In genomic region chr4:48427413-48427812, GRCm38 (mm10) we compare ENCODE assay signal across 30 mouse cellular contexts. TPM values are rescaled to one million over a fixed set of nuclear protein-coding genes. Genes with fewer than 3 reads are reported as not detected.
DNase-seq lines count a peak whose midpoint lies in the region; ATAC-seq and TF ChIP-seq lines count a peak whose summit lies in the region.
"Had no signal": no experiment of that assay in that cellular context is flagged by ENCODE, and none has a peak within 500 bp of the region (broad histone marks: within the 10 kb centered on the region; RNA-seq: fewer than 3 reads in every experiment).

No protein-coding gene starts in this region.

- no peak overlapping the region for H3K9ac ChIP-seq in intestine, embryonic 14.5 days (ENCODE audit: low read length)
- no peak overlapping the region for H3K9ac ChIP-seq in intestine, postnatal 0 days (ENCODE audit: low read depth, low read length)
- no peak overlapping the region for H3K9ac ChIP-seq in neural tube, embryonic 14.5 days (replicated peaks; ENCODE audit: low read depth, low read length)
- H3K9ac ChIP-seq: embryonic facial prominence, embryonic 13.5 days; forebrain, embryonic 15.5 days; intestine, embryonic 15.5 days; liver, embryonic 13.5 days had no signal

- no peak for ATAC-seq in intestine, embryonic 14.5 days (replicated peaks; ENCODE audit: low FRiP score, low TSS enrichment, low read depth)
- no peak for ATAC-seq in intestine, postnatal 0 days
- ATAC-seq in neural tube, embryonic 14.5 days (ENCODE audit: low read depth) = peak; percentile 51; the same call in 1 of the 2 replicates
- ATAC-seq: forebrain, embryonic 15.5 days; hindbrain, embryonic 16.5 days; intestine, embryonic 15.5 days had no signal

- H3K9me3 ChIP-seq in intestine, embryonic 14.5 days (ENCODE audit: control insufficient read depth, low read length) = no peaks in the 10 kb centered on the region
- H3K9me3 ChIP-seq in intestine, postnatal 0 days (ENCODE audit: control insufficient read depth) = no peaks in the 10 kb centered on the region
- no peaks in the 10 kb centered on the region for H3K9me3 ChIP-seq in neural tube, embryonic 14.5 days (ENCODE audit: control insufficient read depth, low read length)
- H3K9me3 ChIP-seq: embryonic facial prominence, embryonic 13.5 days; forebrain, embryonic 10.5 days; forebrain, embryonic 15.5 days; heart, embryonic 10.5 days; intestine, embryonic 15.5 days; liver, embryonic 13.5 days had no signal

- H3K4me1 ChIP-seq in intestine, embryonic 14.5 days (replicated peaks; ENCODE audit: control insufficient read depth, insufficient read depth, low read length) = no peaks in the 10 kb centered on the region
- peaks cover 5% of the 10 kb centered on the region; the same call in 1 of the 2 replicates for H3K4me1 ChIP-seq in intestine, postnatal 0 days (replicated peaks; ENCODE audit: control insufficient read depth, insufficient read depth, low read length)
- H3K4me1 ChIP-seq in neural tube, embryonic 14.5 days (ENCODE audit: control insufficient read depth, insufficient read depth, low read length) = no peaks in the 10 kb centered on the region
- H3K4me1 ChIP-seq: embryonic facial prominence, embryonic 13.5 days; forebrain, embryonic 15.5 days had no signal

- no peaks in the 10 kb centered on the region for H3K27me3 ChIP-seq in intestine, embryonic 14.5 days (replicated peaks; ENCODE audit: control insufficient read depth, insufficient read depth, low read length)
- H3K27me3 ChIP-seq in intestine, postnatal 0 days (replicated peaks; ENCODE audit: control insufficient read depth, insufficient read depth, low read length) = no peaks in the 10 kb centered on the region
- no peaks in the 10 kb centered on the region for H3K27me3 ChIP-seq in neural tube, embryonic 14.5 days (ENCODE audit: control insufficient read depth, insufficient read depth, low read length)
- H3K27me3 ChIP-seq: embryonic facial prominence, embryonic 13.5 days; forebrain, embryonic 15.5 days; intestine, embryonic 15.5 days; liver, embryonic 13.5 days had no signal

- TF ChIP-seq CTCF in intestine, postnatal 0 days (IDR thresholded peaks at IDR 0.05; ENCODE audit: low read depth) = no peak

- WGBS in intestine, embryonic 14.5 days = 47% methylated on average over 3 of the region's 3 CpGs
- WGBS in intestine, postnatal 0 days = 48% methylated on average over 3 of the region's 3 CpGs
- 46% methylated on average over 3 of the region's 3 CpGs for WGBS in neural tube, embryonic 14.5 days

- H3K27ac ChIP-seq in intestine, embryonic 14.5 days (ENCODE audit: low read depth) = no peak overlapping the region
- no peak overlapping the region for H3K27ac ChIP-seq in intestine, postnatal 0 days (ENCODE audit: low read depth, low read length)
- no peak overlapping the region for H3K27ac ChIP-seq in neural tube, embryonic 14.5 days (ENCODE audit: low read depth, low read length)
- H3K27ac ChIP-seq: embryonic facial prominence, embryonic 13.5 days; forebrain, embryonic 10.5 days; forebrain, embryonic 15.5 days; heart, embryonic 10.5 days; intestine, embryonic 15.5 days; liver, embryonic 13.5 days; macrophage had no signal

- H3K4me3 ChIP-seq in intestine, embryonic 14.5 days (ENCODE audit: low read depth, low read length) = no peak overlapping the region
- no peak overlapping the region for H3K4me3 ChIP-seq in intestine, postnatal 0 days (ENCODE audit: low read depth, low read length)
- no peak overlapping the region for H3K4me3 ChIP-seq in neural tube, embryonic 14.5 days (ENCODE audit: low read depth, low read length)
- H3K4me3 ChIP-seq: embryonic facial prominence, embryonic 13.5 days; forebrain, embryonic 10.5 days; forebrain, embryonic 15.5 days; heart, embryonic 10.5 days; intestine, embryonic 15.5 days; liver, embryonic 13.5 days had no signal

- H3K36me3 ChIP-seq in intestine, embryonic 14.5 days (ENCODE audit: control insufficient read depth, insufficient read depth, low read length) = peaks cover 46% of the 10 kb centered on the region
- peaks cover 45% of the 10 kb centered on the region for H3K36me3 ChIP-seq in intestine, postnatal 0 days (ENCODE audit: control insufficient read depth, insufficient read depth)
- peaks cover 18% of the 10 kb centered on the region for H3K36me3 ChIP-seq in neural tube, embryonic 14.5 days (ENCODE audit: control insufficient read depth, insufficient read depth, low read length)

- DNase-seq in embryo, embryonic 10.5 days (ENCODE audit: low spot score) = peak; percentile 9
- no peak for DNase-seq in embryo, embryonic 11 days
- DNase-seq in intestine, embryonic 14.5 days (ENCODE audit: low spot score) = peak; percentile 47
- DNase-seq in neural tube, embryonic 10.5 days (ENCODE audit: extremely low spot score, low spot score) = no peak
- no peak for DNase-seq in urinary bladder, postnatal 10 days (ENCODE audit: low spot score)
- DNase-seq: B cell, adult 2 months; cerebellum, adult 11 months; cerebellum, adult 9-10 months; cerebellum, postnatal 36 days; heart, postnatal 10 days; kidney, adult 8-10 months; kidney, postnatal 10 days; layer of hippocampus, postnatal 36 days; left cerebral cortex, postnatal 4 days; liver, embryonic 13.5 days; lung, adult 2 months; lung, postnatal 10 days; midbrain, embryonic 14.5 days; right cerebral cortex, adult 18-20 months; spleen, adult 18-20 months; thymus, postnatal 14 days had no signal

- no peak overlapping the region for H3K4me2 ChIP-seq in intestine, embryonic 14.5 days (ENCODE audit: low read length)
- H3K4me2 ChIP-seq in intestine, postnatal 0 days (replicated peaks; ENCODE audit: low read depth) = no peak overlapping the region
- H3K4me2 ChIP-seq in neural tube, embryonic 14.5 days (ENCODE audit: low read depth, low read length) = no peak overlapping the region
- H3K4me2 ChIP-seq: embryonic facial prominence, embryonic 13.5 days; forebrain, embryonic 15.5 days; intestine, embryonic 15.5 days; liver, embryonic 13.5 days had no signal

RNA-seq across cellular contexts. Expression of gene Tex10, which starts 45.8 kb away (rescaled TPM):
- polyA plus RNA-seq in intestine, embryonic 14.5 days (2014; fragmentation: Nextera tagmentation; extraction: Ambion mirVana) = 70.4 and 79.0 TPM in 2 replicates
- 16.8 and 18.1 TPM in 2 replicates for polyA plus RNA-seq in intestine, postnatal 0 days (2015; fragmentation: Nextera tagmentation; extraction: Ambion mirVana)
- 45.7 and 53.2 TPM in 2 replicates for polyA plus RNA-seq in neural tube, embryonic 14.5 days (2014; fragmentation: Nextera tagmentation; extraction: Ambion mirVana)

Comparison
In these comparisons a context has a peak if more than half of its experiments do, and no peak if none do; other contexts are left out.
1. DNase-seq: peak in embryo, embryonic 10.5 days (single experiment) and intestine, embryonic 14.5 days (single experiment); none in embryo, embryonic 11 days (single experiment), neural tube, embryonic 10.5 days (single experiment) and urinary bladder, postnatal 10 days (single experiment).